Mouse (Mus musculus) megakaryocyte, embryonic 14.5 days (primary cell): ENCODE data around the gene Eif4e2. TPM values are rescaled to one million over a fixed set of nuclear protein-coding genes. Genes with fewer than 3 reads are reported as not detected.
A peak's percentile ranks its signal among the peaks of the same experiment; 100 is the strongest.

ENCODE experiments used
- H3K27me3 ChIP-seq: replicated peaks from 2 replicates; pipeline ENCODE3; 2012; ENCODE audit warnings: inconsistent platforms
- H3K36me3 ChIP-seq: replicated peaks from 2 replicates; pipeline ENCODE3; 2012; ENCODE audit warnings: low read length, inconsistent platforms, mixed read lengths
- H3K4me1 ChIP-seq: 2 replicates; pipeline ENCODE4 v1.6.1; 2012; ENCODE audit warnings: inconsistent platforms
- H3K4me3 ChIP-seq: replicated peaks from 2 replicates; pipeline ENCODE3; 2012; ENCODE audit warnings: moderate library complexity, mild to moderate bottlenecking, inconsistent platforms
- H3K9me3 ChIP-seq: 2 replicates; pipeline ENCODE4 v1.6.1; 2012; ENCODE audit warnings: inconsistent platforms
- FLI1 ChIP-seq: IDR thresholded peaks from 2 replicates; pipeline ENCODE4 v1.6.1; 2012; ENCODE audit warnings: low read length, inconsistent platforms, mixed read lengths
- GATA1 ChIP-seq: IDR thresholded peaks from 3 replicates; pipeline ENCODE4 v1.6.1; 2012; ENCODE audit warnings: mixed read lengths, low read length, inconsistent platforms, borderline replicate concordance
- polyA plus RNA-seq: library from polyadenylated mRNA; stranded (reverse); fragments of >175 nt; gene quantifications from 2 replicates; pipeline ENCODE4 v1.2.3, GENCODE M21; 2012; ENCODE audit warnings: low replicate concordance; ENCODE audit not compliant: insufficient read depth

Eif4e2 gene
- polyA plus RNA-seq, result 21.2 and 24.1 TPM in 2 replicates

GRCm38 (mm10) chr1:87213735-87214704 lies at the start of gene Eif4e2:
Eif4e2 (plus strand) TSS chr1:87213914.
- peaks cover 55% of the 10 kb centered on the region for H3K4me1 ChIP-seq
- peaks cover 24% of the 10 kb centered on the region for H3K36me3 ChIP-seq
- TF ChIP-seq GATA1, result no peak
- TF ChIP-seq FLI1, result peak; percentile 81; the same call in 1 of the 2 replicates
- peaks cover 10% of the 10 kb centered on the region for H3K27me3 ChIP-seq
- no peaks in the 10 kb centered on the region for H3K9me3 ChIP-seq
- peak within 1 kb of the TSS; percentile 98 for H3K4me3 ChIP-seq

- no peaks in the 10 kb centered on the region for H3K4me1 ChIP-seq
- H3K4me3 ChIP-seq, result no peak overlapping the region
- H3K27me3 ChIP-seq, result peaks cover 94% of the 10 kb centered on the region
- H3K9me3 ChIP-seq, result no peaks in the 10 kb centered on the region
- no peak for TF ChIP-seq GATA1
- TF ChIP-seq FLI1, result no peak
- no peaks in the 10 kb centered on the region for H3K36me3 ChIP-seq
Observed at GRCm38 (mm10) chr1:87164164-87164795, 49.4 kb upstream of the Eif4e2 start.

GRCm38 (mm10) chr1:87164796-87165184 lies 48.9 kb upstream of the Eif4e2 start:
- TF ChIP-seq GATA1 (no peak), FLI1 (no peak)
- H3K27me3 ChIP-seq, result peaks cover 97% of the 10 kb centered on the region
- H3K9me3 ChIP-seq, result no peaks in the 10 kb centered on the region
- no peaks in the 10 kb centered on the region for H3K36me3 ChIP-seq
- no peaks in the 10 kb centered on the region for H3K4me1 ChIP-seq
- no peak overlapping the region for H3K4me3 ChIP-seq

- no peak for TF ChIP-seq FLI1
- TF ChIP-seq GATA1, result no peak
- Histone ChIP-seq H3K9me3 (peaks cover 3% of the 10 kb centered on the region; the same call in 1 of the 2 replicates), H3K4me3 (no peak overlapping the region), H3K36me3 (no peaks in the 10 kb centered on the region), H3K4me1 (peaks cover 18% of the 10 kb centered on the region), H3K27me3 (peaks cover 93% of the 10 kb centered on the region)
Observed at GRCm38 (mm10) chr1:87170458-87170857, 43.3 kb upstream of the Eif4e2 start.

GRCm38 (mm10) chr1:87171312-87171711 lies 42.4 kb upstream of the Eif4e2 start:
- Histone ChIP-seq H3K36me3 (no peaks in the 10 kb centered on the region), H3K4me3 (no peak overlapping the region), H3K27me3 (peaks cover 93% of the 10 kb centered on the region), H3K9me3 (peaks cover 3% of the 10 kb centered on the region; the same call in 1 of the 2 replicates), H3K4me1 (peaks cover 24% of the 10 kb centered on the region)
- TF ChIP-seq FLI1 (no peak), GATA1 (no peak)

GRCm38 (mm10) chr1:87172316-87172715 lies 41.4 kb upstream of the Eif4e2 start:
- peaks cover 93% of the 10 kb centered on the region for H3K27me3 ChIP-seq
- H3K9me3 ChIP-seq, result peaks cover 3% of the 10 kb centered on the region; the same call in 1 of the 2 replicates
- no peaks in the 10 kb centered on the region for H3K36me3 ChIP-seq
- no peak for TF ChIP-seq GATA1
- TF ChIP-seq FLI1, result no peak
- H3K4me3 ChIP-seq, result no peak overlapping the region
- peaks cover 24% of the 10 kb centered on the region for H3K4me1 ChIP-seq

GRCm38 (mm10) chr1:87174006-87174955 lies 39.4 kb upstream of the Eif4e2 start:
- Histone ChIP-seq H3K4me1 (peaks cover 24% of the 10 kb centered on the region), H3K27me3 (peaks cover 86% of the 10 kb centered on the region), H3K9me3 (peaks cover 3% of the 10 kb centered on the region; the same call in 1 of the 2 replicates), H3K4me3 (peak overlapping the region; percentile 42), H3K36me3 (no peaks in the 10 kb centered on the region)
- no peak for TF ChIP-seq GATA1
- TF ChIP-seq FLI1, result no peak

- TF ChIP-seq GATA1 (no peak), FLI1 (no peak)
- H3K27me3 ChIP-seq, result peaks cover 84% of the 10 kb centered on the region
- H3K36me3 ChIP-seq, result no peaks in the 10 kb centered on the region
- H3K4me3 ChIP-seq, result no peak overlapping the region
- peaks cover 3% of the 10 kb centered on the region; the same call in 1 of the 2 replicates for H3K9me3 ChIP-seq
- peaks cover 23% of the 10 kb centered on the region for H3K4me1 ChIP-seq
Observed at GRCm38 (mm10) chr1:87175852-87176292, 37.8 kb upstream of the Eif4e2 start.

GRCm38 (mm10) chr1:87180896-87181295 lies 32.8 kb upstream of the Eif4e2 start:
- no peaks in the 10 kb centered on the region for H3K36me3 ChIP-seq
- TF ChIP-seq GATA1, result no peak
- no peak for TF ChIP-seq FLI1
- no peak overlapping the region for H3K4me3 ChIP-seq
- H3K9me3 ChIP-seq, result no peaks in the 10 kb centered on the region
- H3K27me3 ChIP-seq, result peaks cover 88% of the 10 kb centered on the region
- peaks cover 28% of the 10 kb centered on the region for H3K4me1 ChIP-seq
